Mouse (Mus musculus) cerebellum, postnatal 25 days (tissue): ENCODE results near the gene Nat8f5.
"Not testable (repeated sequence)": the region's sequence is repeated elsewhere in the genome, so short reads cannot be mapped to it uniquely, and the experiment has no call there.

Experiments
- DNase-seq, 2 experiments: peaks; one replicate each; pipeline ENCODE4 v3.0.0; 2021; ENCODE audit warnings: mixed read lengths in 2 of 2

Gene Nat8f5

DNA sequence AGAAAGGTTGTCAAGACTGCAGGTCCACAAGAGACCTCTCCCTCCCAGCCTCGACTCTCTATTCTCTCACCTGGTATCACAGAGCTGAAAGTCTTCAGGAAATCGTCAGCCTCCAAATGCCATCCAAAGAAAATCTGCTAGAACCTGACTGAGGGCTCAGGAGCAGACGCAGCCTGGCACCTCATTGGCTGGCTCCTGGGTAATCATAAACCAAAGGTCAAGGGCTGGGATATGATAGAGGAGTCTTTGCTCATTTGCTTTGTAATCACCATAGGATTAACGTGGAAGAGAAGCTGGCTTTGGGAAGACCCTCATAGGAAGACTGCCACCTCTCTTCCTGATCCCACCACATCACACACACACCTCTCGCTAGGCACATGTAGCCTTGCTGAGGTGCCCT is at the start of gene Nat8f5, which contains the start of gene Nat8f6:
TSS of gene Nat8f5 (minus strand) at position 136 of the 400 bp plus-strand sequence.
TSS of gene Nat8f6 (minus strand) at position 118 of the 400 bp plus-strand sequence.
- no peak for DNase-seq

DNA sequence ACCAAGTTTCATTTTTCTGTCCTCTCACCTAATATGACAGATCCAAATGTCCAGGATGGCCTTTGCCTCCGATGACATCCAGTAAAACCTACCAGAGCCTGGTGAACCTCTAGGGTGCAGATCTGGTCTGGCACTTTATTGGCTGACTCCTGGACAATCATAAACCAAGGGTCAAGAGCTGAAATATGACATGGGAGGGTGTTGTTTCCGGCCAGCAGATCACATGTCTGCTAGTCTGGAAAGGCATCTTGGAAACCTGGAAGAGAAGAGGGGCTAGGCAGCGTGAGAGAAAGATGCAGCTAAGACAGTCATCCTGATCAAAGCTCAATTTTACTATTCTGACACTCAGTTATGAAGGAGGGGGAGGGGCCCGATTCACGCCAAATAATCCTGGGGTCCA is 48.2 kb upstream of the Nat8f5 start, which contains the start of gene Nat8f2:
TSS of gene Nat8f2 (minus strand) at position 153 of the 400 bp plus-strand sequence.
- not testable (repeated sequence) for DNase-seq

DNA sequence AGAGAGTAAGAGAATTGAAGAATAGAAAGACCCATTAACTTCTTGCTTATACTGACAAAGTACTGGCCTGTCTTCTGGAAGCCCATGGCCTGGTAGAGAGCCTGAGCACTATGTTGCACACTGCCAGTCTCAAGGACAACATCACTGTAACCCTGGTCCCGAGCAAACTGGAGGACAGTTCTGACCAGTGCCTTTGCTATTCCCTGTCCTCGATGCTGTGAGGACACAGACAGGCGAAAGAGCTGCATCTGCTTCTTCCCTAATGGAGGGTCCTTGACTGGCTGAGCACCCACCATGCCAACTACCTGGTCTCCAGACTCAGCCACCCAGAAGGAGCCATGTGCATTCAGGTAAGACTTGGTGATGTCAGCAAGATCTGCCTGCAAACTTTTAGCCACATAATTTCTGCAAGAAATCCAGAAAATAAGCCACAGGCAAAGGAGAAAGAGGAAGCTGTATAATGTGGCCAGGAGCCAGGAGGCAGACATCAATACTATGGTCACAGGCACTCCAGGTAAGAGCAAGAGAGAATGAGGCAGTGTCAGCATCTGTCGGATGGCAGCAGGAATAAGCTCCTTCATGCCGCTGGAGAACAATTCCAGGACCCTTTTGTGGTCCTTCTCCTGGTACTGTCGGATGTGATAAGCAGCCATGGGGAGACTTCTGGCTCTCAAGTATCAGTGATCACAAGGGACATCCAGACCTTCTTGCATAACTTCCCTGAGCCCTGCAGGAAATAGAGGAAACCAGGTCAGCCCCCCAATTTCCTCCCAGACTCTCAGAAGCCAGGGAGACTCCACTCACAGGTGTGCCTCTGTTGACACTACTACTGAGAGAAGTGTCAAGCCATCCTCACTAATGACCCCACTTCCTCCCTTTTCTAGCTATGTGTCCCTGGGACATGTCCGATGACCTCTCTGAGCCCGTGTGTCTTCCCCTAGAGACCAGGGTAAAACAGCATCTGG is 47.2 kb upstream of the Nat8f5 start:
- DNase-seq: no peak

DNA sequence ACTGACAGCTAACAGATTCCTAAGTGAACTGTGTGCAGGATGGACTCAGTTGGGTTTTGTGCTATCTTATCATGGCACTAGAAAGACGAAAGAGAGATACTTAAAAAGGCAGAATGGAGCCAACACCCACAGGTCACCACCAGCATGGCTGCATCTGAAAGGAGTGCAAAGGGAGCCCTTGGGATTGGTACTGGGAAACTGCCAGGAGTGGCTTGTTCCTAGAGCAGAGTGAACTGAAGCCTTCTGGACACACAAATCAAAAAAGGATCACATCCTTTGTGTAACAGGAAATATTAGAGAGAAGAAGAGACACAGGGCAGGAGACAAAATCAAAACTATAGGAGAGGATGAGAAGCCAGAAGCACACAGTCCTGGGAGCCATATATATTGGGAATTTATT is 46.2 kb upstream of the Nat8f5 start:
- not testable (repeated sequence) for DNase-seq

DNA sequence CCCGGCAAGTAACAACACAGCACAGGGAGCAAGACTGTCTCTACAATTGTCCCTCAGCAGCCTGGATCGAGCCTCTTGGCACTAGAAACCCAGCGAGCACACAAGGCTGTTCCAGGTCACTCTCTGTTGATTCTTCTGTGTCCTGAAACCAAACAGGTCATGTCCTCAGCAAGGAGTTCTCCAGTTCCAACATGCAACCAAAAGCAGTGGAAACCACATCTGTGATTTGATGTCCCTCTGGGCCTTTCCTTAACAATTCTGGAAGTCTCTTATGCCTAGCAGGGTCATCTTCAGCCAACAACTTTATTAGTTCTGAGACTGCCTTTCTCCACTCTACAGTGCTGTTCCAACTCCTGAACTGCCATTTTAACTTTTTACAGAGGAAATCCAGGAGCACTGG is 45.4 kb upstream of the Nat8f5 start:
- DNase-seq: not testable (repeated sequence)

DNA sequence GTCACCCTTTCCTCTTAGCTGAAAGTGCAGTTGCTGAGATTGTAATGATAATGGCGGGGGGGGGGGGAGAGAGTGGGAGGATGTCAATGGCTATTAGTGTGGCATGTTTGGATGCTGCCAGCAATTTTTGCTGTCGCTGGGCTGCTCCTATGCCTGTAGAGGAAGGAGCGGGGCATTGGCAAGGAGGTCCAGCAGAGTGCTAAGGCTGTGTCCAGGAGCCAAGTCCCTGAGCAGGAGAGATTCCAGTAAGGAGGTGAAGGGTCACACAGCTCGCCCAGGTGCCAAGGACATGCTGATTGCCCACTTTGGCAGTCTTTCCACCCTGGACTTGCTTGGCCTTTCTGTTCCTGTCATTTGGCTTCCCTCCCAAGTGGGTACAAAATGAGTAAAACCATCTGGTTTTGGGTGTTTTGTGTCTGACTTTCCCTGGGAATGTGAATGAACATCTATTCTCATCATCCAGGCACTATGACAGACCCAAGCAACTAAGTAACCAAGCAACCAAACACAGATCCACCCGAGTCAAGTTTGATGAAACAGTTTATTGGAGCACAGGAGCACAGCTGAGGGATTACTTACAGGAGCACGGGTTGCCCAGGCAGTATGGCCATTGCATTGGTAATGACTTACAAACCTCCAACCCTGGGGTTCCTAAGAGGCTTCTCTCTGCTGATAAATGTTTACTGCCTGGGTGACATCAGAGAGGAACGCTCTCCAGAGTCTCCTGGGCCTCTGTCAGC is 44.3 kb upstream of the Nat8f5 start:
- DNase-seq: peak in 1 of 2 experiments; percentile 7

DNA sequence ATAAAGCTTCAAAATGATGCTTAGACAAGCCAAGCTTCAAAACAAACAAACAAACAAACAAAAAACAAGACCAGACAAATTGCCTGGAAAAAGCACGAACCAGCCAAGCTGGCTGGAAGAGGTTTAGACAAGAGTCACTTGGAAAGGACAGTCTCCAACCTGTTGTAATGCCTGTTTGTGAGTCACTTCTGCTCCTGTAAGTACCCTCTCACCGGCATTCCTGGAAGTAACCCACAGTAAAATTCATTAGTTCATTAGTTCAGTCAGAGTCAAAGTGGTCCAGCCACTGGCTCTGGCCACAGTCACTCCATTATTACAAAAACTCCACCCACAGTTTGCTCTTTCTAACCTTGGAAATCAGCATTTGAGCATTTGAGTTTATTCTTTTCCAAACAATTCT is 43.1 kb upstream of the Nat8f5 start:
- no peak for DNase-seq

DNA sequence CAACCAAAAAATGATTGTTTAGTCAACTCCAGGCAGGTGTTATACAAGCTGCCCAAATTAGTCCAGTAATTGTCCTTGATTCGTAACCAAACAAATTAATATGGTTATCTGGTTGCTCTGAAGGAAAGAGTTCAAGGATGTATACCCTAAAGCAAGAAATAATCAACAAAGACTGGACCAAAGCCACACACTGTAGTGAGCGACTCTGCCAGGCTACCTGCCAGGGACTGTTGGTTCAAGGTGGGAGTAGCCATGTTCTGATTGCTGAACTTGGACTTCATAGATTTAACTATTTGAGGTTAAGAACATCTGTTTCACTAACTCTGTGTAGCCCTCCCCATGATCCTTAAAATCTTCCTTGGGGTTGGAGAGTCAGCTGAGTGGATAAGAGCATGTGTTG is 42.4 kb upstream of the Nat8f5 start:
- no peak for DNase-seq

DNA sequence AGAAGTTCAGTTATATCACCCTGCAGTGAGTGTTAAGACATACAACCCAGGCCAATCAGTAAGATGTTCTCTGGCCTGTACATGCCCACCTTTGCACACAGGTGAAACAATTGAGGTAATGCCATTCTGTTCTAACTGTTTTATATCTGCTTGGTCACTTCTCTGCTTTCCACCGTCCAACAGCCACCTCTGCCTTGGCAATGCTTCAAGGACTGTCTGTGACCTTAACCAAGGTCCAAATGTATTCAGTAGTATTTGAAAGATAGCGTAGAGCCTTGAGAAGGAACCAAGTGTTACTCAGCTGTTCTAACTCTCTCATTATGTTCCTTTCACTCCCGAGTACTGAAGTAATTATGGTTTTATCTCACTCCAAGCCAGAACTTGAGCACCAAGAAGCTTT is 41.8 kb upstream of the Nat8f5 start:
- DNase-seq: no peak

DNA sequence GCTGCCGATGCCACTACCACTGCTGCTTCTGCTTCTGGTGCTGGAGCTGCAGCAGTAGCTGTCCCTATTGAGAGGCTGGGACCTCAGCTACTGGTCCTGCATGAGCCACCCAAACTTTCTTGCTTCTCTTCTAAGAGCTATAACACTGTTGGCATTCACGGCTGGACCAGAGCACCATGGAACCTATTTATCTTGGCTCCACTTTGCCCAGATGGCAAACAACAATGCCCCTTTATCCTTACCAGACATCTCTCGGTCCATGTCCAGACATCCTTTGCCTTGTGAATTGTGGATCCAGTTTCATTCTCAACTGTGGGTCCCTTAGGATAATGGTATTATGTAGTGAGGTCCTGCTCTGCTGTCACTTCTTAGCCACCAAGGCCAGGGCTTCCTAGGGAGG is 40.5 kb upstream of the Nat8f5 start:
- DNase-seq: no peak

DNA sequence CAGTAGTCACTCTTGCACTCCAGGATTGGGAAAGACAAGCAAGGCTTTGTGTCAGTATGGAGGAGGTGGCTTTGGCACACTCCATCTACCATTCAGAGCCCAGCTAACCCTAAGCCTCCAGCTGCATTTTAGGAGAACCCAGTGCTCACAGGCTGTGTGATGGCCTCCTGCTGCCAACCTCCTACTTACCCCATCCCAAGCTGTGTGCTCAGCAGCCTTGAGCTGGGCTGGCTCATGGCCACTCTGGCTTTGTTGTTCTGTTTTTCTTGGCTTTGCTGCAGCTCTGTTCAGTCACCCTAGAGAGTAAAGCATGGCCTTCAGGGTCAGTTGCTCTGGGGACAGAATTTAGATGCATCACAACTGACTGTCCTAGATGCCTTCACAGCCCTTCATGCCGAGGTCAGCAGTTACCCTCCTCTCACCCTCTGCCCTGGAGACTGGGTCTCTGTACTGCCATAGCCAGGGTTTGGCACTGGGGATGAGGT is 35.5 kb upstream of the Nat8f5 start:
- DNase-seq: peak; percentile 25 to 38

DNA sequence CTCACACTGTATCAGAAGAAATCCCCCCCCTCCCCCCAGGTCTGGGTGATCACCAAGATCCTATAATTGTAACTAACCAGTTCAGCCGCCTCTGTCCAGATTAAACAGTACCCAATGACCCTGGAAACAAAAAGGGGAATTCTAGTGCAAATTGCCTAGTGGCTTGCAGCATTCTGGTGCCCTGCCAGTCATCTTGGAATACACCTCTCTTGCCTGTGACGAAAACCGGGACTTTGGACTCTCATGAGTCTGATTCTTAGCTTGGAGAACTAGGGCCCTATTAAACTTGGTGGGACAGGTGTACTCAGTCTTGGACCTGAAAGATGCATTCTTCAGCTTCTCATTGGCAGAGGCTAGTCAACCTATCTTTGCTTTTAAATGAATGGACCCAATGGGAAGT is 32.7 kb upstream of the Nat8f5 start:
- DNase-seq: no peak

DNA sequence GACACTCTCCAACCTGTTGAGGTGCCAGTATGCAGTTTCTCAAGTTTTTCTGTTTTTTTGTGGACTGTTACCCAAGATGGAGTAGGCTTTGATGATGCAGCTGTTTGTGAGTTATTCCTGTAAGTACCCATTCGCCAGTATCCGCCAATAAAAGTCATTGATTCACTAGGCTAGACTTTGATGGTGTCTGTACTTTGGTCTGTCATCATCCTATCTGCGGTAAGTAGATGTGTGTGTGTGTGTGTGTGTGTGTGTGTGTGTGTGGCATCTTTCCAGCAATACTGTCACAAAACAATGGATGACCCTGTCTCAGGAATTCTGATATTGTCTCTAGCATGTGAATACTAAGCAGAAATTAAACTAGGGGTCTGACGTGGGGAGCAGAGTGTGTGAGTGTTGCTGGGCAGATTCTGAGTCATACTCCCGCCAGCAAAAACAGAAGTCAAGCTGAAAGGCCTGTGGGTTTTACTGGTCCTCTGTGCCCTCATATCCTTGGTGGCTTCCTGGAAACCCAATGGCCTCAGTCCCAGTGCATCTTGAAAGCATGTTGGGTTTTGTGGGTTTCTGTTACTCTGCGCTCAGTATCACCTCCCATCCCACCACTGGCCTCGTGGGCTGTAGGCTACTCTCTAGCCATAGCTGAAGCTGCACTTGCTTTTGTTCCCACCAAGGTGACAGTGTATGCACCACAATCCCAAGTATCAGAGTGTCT is 30.4 kb upstream of the Nat8f5 start:
- DNase-seq: no peak

DNA sequence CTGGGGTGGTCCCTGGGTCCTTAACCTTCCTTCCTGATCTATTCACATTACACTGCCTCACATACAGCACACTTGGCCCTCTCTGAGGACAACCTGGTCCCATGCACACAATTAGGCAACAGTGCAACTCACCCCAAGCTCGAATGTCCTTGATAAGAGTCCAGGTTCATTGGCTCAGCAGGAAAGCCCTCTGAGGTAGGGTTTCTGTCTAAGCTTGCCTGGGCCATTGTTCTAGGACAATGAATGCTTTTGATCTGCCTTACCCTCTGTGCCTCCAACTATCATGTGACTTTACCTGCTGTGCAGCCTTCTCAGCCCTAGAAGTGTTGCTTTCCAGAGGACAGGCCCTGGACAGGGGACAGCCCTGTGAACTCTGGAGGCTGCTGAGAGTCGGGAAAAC is 28.5 kb upstream of the Nat8f5 start:
- no peak for DNase-seq

DNA sequence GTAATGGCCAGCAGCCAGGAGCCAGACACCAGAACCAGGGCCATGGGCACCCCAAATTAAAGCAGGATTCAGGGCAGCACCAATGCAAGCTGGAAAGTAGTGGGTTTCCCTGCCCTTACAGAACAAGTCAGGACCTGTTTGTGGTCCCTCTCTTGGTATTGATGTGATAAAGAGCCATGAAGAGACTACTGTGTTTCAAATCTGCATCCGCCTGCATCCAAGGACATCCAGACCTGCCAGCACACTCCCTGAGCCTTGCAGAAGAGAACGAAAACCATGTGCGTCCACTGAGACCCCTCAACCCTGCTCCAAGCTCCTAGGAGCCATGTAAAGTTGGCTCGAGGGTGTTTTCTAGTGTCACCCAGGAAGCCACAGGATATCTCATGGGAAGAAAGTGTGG is 27.4 kb upstream of the Nat8f5 start:
- DNase-seq: no peak

DNA sequence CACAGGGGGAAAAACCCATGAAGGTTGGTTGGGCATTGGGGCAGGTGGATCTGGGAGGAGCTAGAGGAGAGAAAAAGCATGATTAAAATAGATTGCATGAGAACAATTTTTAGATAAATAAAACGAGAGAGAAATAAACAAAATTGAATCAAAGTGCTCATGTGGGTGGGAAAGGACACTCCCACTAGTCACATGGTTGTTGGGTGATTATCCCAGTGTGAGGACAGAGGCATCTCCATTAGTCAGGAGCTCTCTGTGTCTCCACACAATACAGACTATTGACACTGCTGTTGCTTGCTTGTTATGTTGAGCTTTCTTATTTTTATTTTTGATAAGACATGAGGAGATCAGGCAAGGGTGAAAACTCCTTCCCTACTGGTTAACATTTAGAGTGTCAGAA is 26.1 kb upstream of the Nat8f5 start:
- no peak for DNase-seq

DNA sequence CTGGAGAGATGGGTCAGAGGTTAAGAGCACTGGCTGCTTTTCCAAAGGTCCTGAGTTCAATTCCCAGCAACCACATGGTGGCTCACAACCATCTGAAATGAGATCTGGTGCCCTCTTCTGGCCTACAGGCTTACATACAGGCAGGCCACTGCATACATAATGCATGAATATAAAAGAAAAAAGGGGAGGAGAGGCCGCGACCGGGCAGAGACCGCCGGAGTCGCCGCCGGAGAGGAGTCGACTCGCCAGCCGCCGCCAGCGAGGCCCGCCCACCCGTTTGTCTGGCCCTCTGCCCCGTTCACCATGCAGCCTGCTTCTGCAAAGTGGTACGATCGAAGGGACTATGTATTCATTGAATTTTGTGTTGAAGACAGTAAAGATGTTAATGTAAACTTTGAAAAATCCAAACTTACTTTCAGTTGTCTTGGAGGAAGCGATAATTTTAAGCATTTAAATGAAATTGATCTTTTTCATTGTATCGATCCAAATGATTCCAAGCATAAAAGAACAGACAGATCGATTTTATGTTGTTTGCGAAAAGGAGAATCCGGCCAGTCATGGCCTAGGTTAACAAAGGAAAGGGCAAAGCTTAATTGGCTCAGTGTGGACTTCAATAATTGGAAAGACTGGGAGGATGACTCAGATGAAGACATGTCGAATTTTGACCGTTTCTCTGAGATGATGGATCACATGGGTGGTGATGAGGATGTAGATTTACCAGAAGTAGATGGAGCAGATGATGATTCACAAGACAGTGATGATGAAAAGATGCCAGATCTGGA is 23.1 kb upstream of the Nat8f5 start:
- DNase-seq: not testable (repeated sequence)

DNA sequence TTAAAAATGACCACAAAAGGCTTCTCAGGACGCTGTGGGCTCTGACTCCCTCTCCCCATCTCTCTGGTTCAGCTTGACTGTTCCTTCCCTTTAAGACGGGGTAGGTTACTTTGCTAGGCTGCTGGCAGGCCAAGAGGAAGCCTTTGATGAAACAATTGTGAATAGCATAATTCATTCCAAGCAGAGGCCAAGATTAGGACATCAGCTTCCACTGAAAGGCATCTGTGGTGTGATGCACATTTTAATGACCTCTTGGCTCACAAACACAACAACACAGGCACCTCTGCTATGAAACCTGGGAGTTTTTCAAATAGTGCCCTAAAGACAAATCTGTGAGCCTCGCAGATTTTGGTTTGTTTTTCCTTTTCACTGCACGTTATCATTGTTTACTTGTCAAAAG is 19.2 kb upstream of the Nat8f5 start:
- no peak for DNase-seq

DNA sequence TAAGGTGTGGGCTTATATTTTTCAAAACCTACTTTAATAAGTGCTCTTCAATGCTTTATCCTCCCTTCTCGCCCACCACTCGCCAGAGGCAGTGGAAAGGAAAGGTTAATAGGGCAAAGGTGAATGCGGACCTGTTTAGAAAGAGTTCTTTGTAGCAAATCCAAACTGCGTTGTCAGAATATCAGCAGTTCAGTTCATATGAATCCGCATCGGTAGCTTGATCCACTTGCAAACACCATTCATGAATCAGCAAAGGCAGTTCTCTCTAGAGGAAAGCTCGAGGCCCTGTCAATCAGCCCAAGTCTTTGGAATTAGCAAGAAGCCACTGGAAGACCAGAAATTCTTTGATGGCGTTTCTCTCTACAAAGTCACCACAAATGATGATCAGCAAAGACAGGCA is 17.9 kb upstream of the Nat8f5 start:
- no peak for DNase-seq

DNA sequence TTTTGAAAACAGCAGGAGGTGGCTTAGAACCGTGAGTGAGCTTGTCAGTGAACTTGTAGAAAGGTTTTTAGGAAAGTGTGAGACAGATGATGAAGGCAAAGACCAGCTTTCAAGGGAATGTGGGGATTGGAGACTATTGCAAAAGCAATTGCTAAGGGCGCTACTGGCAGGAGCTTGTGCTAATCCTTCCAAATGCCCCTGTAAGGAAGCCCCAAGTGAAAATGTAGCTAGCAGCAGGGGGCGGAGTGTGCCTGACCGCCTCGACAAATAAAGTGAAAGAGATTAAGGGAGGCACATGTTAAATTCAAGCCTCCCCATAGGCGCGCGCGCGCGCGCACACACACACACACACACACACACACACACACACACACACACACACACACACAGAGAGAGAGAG is 16.5 kb upstream of the Nat8f5 start:
- DNase-seq: peak in 1 of 2 experiments; percentile 32

DNA sequence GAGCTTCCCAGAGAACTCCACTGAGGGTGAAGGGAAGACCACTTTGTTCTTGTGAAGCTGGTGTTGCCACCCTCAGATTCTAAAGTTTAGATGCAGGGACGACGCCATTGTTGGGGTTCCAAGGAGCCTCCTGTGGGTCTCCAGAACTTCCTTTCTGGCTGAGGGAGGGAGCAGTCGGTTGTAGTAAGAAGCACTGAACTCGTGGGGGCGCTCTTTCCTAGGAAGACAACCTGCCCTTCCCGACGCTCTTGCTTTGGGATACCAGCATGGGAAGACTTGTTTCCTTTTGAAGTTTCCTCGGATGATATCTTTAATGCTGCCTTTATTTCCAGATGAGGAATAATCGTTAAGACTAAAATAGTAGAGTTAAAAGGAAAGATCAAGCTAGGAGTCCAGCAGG is 16.1 kb upstream of the Nat8f5 start:
- DNase-seq: peak; percentile 46 to 62

DNA sequence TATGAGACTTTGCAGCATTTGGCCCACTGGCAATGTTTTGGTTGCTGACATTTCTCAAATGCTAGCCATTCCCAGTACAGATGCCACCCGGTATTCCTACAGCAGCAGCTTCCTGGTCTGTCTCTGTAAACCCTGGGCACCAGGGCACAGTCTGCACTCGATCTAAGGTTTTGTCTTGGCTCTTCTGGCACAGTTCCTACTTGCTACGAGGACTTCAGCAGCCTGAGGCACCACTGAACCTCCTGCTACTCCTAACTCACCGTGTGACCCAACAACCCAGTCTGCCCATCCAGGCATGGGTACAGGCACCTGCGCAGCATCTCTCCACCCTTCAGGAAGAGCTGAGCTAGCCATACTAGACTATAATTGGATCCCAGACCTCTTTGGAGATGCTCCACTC is 15.3 kb upstream of the Nat8f5 start:
- DNase-seq: not testable (repeated sequence)
